Mouse (Mus musculus): ENCODE results near the gene Fbxw19. TPM values are rescaled to one million over a fixed set of nuclear protein-coding genes. Genes with fewer than 3 reads are reported as not detected.
"Not testable (repeated sequence)": the region's sequence is repeated elsewhere in the genome, so short reads cannot be mapped to it uniquely, and the experiment has no call there.

Gene Fbxw19
- total RNA-seq (2021): not detected

GRCm38 (mm10) chr9:109495775-109496174 is at the start of gene Fbxw19:
Gene Fbxw19 (minus strand): TSS chr9:109495875.
- intact Hi-C loops (cut with DNase I); DNase-seq (ENCODE audit: low spot score): not testable (repeated sequence)

- intact Hi-C loops (cut with DNase I): no loop called here
- no peak for DNase-seq (ENCODE audit: low spot score)
Observed at GRCm38 (mm10) chr9:109523385-109524064, 27.9 kb upstream of the Fbxw19 start.

GRCm38 (mm10) chr9:109449040-109449439 is 46.6 kb downstream of the Fbxw19 start, which contains the start of gene Fbxw16:
Gene Fbxw16 (minus strand): TSS chr9:109449140.
- intact Hi-C loops (cut with DNase I): loop anchor here (5.0 kb wide), 1 partner anchor 88 kb away; no protein-coding TSS in a partner anchor
- DNase-seq (ENCODE audit: low spot score): no peak

DNA sequence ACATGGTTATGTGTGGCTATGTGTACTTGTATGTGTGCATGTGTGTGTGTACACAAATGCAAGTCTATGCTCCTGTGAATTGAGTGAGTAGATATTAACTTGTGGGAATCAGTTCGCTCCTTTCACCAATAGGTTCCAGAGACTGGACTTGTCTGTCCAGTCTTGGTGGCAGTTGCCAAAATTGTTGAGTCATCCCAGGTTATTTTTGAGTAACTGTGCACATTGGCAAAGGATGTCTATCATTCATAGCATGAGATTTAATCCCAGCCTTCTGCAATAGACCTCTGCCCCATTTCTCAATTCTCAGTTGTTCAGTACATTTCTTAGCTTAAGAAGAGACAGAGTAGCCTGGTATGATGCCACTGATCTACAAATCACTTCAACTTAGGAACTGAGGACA is 62.7 kb downstream of the Fbxw19 start:
- DNase-seq (ENCODE audit: low spot score): no peak
- intact Hi-C loops (cut with DNase I): no loop called here

Other genes with a start within 250 kb of the Fbxw19 start
- gene Fbxw14, start 208.2 kb downstream of the Fbxw19 start, total RNA-seq (2021): not detected
- gene Fbxw28, start 156.2 kb downstream of the Fbxw19 start, total RNA-seq (2021): not detected
- not detected for gene Fbxw22, start 91.6 kb downstream of the Fbxw19 start, total RNA-seq (2021)
- gene Fbxw16, start 46.7 kb downstream of the Fbxw19 start, total RNA-seq (2021): not detected
- not detected for gene Fbxw15, start 72.4 kb upstream of the Fbxw19 start, total RNA-seq (2021)
- gene Fbxw24, start 130.2 kb upstream of the Fbxw19 start, total RNA-seq (2021): not detected
- not detected for gene Fbxw25, start 168.8 kb upstream of the Fbxw19 start, total RNA-seq (2021)
- gene Fbxw18, start 206.8 kb upstream of the Fbxw19 start, total RNA-seq (2021): not detected